In the genomic region with DNA sequence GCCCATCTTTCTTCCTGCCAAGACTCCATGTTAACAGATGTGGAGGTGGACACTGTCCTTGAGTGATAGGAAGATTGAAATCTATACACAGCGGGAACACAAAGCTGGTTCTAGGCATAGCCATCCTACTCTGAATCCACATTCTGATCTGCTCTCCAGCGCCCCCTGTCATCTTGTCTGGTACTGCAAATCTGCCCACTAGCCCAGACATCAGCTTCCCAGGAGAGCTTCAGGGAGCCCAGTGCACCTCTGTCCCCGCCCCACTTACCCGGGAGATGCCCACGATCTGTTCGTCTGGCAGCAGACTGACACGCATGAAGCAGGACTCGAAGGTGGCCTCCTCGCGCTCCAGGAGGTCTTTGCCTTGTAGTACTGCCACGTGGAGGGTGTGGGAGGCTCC, we compare ENCODE assay signal across 8 mouse cellular contexts. TPM values are rescaled to one million over a fixed set of nuclear protein-coding genes. Genes with fewer than 3 reads are reported as not detected.
DNase-seq lines count a peak whose midpoint lies in the region; ATAC-seq and TF ChIP-seq lines count a peak whose summit lies in the region.

No protein-coding gene starts in this region.

- peak; percentile 28 to 65 for DNase-seq in heart, adult 2 months
- DNase-seq in heart, adult 11 months = no peak
- peak; percentile 37 for DNase-seq in CD4-positive helper T cell, adult 2 months (ENCODE audit: low read depth, low spot score)
- peak; percentile 36 to 45 for DNase-seq in adrenal gland, postnatal 4 days (ENCODE audit: low spot score in 2 of 2)
- peak; percentile 68 for DNase-seq in embryonic facial prominence, embryonic 10.5 days (ENCODE audit: low spot score)
- DNase-seq in layer of hippocampus, adult 9-11 months = peak; percentile 34
- DNase-seq in midbrain, postnatal 0 days (ENCODE audit: low spot score) = peak; percentile 43
- DNase-seq in thymus, adult 2 months = peak; percentile 68

- intact Hi-C loops in heart, adult 2 months (cut with DNase I) = no loop called here

- no peak overlapping the region for H3K9ac ChIP-seq in heart, adult 2 months (ENCODE audit: low read depth, low read length)
- no peak overlapping the region for H3K9ac ChIP-seq in midbrain, postnatal 0 days (replicated peaks; ENCODE audit: low read length, poor library complexity, severe bottlenecking)

- H3K27me3 ChIP-seq in heart, adult 2 months (ENCODE audit: control insufficient read depth, insufficient read depth, low read length) = no peaks in the 10 kb centered on the region; the same call in 1 of the 2 replicates
- H3K27me3 ChIP-seq in embryonic facial prominence, embryonic 10.5 days (replicated peaks; ENCODE audit: low read depth, poor library complexity, severe bottlenecking) = no peaks in the 10 kb centered on the region
- peaks cover 4% of the 10 kb centered on the region; the same call in 1 of the 2 replicates for H3K27me3 ChIP-seq in midbrain, postnatal 0 days (ENCODE audit: insufficient read depth, low read length)
- no peaks in the 10 kb centered on the region for H3K27me3 ChIP-seq in thymus, adult 2 months (ENCODE audit: control insufficient read depth, insufficient read depth, low read length)

- WGBS in heart, adult 2 months = 17% methylated on average over 11 of the region's 11 CpGs
- 18% methylated on average over 11 of the region's 11 CpGs for WGBS in embryonic facial prominence, embryonic 10.5 days
- WGBS in midbrain, postnatal 0 days = 12% methylated on average over 11 of the region's 11 CpGs
- 17% methylated on average over 11 of the region's 11 CpGs for WGBS in thymus, adult 2 months

- H3K9me3 ChIP-seq in embryonic facial prominence, embryonic 10.5 days = no peaks in the 10 kb centered on the region
- H3K9me3 ChIP-seq in midbrain, postnatal 0 days (ENCODE audit: low read length) = no peaks in the 10 kb centered on the region

- no peak overlapping the region for H3K4me2 ChIP-seq in midbrain, postnatal 0 days (ENCODE audit: low read depth, low read length, poor library complexity, severe bottlenecking)

- ATAC-seq in midbrain, postnatal 0 days (ENCODE audit: low FRiP score) = no peak

- no peaks in the 10 kb centered on the region for H3K4me1 ChIP-seq in heart, adult 2 months (ENCODE audit: control insufficient read depth, insufficient read depth, low read length)
- H3K4me1 ChIP-seq in embryonic facial prominence, embryonic 10.5 days = peaks cover 45% of the 10 kb centered on the region
- no peaks in the 10 kb centered on the region for H3K4me1 ChIP-seq in midbrain, postnatal 0 days (ENCODE audit: insufficient read depth, low read length)
- no peaks in the 10 kb centered on the region for H3K4me1 ChIP-seq in thymus, adult 2 months (replicated peaks; ENCODE audit: control insufficient read depth, insufficient read depth, low read length)

- no peak overlapping the region for H3K27ac ChIP-seq in heart, adult 2 months
- no peak overlapping the region for H3K27ac ChIP-seq in embryonic facial prominence, embryonic 10.5 days (replicated peaks)
- no peak overlapping the region for H3K27ac ChIP-seq in midbrain, postnatal 0 days (ENCODE audit: low read depth, low read length)
- no peak overlapping the region for H3K27ac ChIP-seq in thymus, adult 2 months (ENCODE audit: control insufficient read depth, insufficient read depth, low read length)

- no peak overlapping the region for H3K4me3 ChIP-seq in heart, adult 2 months
- peak overlapping the region; percentile 8; the same call in 1 of the 2 replicates for H3K4me3 ChIP-seq in embryonic facial prominence, embryonic 10.5 days
- no peak overlapping the region for H3K4me3 ChIP-seq in midbrain, postnatal 0 days (ENCODE audit: low read depth, low read length)
- no peak overlapping the region for H3K4me3 ChIP-seq in thymus, adult 2 months (ENCODE audit: control insufficient read depth, insufficient read depth, low read length)

- no peaks in the 10 kb centered on the region for H3K36me3 ChIP-seq in heart, adult 2 months (ENCODE audit: control insufficient read depth, insufficient read depth, low read length)
- no peaks in the 10 kb centered on the region for H3K36me3 ChIP-seq in embryonic facial prominence, embryonic 10.5 days (replicated peaks)
- H3K36me3 ChIP-seq in midbrain, postnatal 0 days (ENCODE audit: insufficient read depth, low read length) = 0 out of 2 replicates have a peak, but pooled peaks cover 2% of the 10 kb centered on the region
- H3K36me3 ChIP-seq in thymus, adult 2 months (ENCODE audit: control insufficient read depth, insufficient read depth, low read length) = no peaks in the 10 kb centered on the region

- TF ChIP-seq EP300 in heart, adult 2 months (IDR thresholded peaks at IDR 0.05; ENCODE audit: insufficient read depth, low read depth, low read length) = no peak

- no peak for TF ChIP-seq POLR2A in heart, adult 2 months (IDR thresholded peaks at IDR 0.05; ENCODE audit: insufficient read depth, low read depth, low read length)
- no peak for TF ChIP-seq POLR2A in thymus, adult 2 months (IDR thresholded peaks at IDR 0.05; ENCODE audit: control insufficient read depth, extremely low read depth, insufficient read depth, low read length, poor library complexity)

- peak; percentile 71 for TF ChIP-seq CTCF in heart, adult 2 months (IDR thresholded peaks at IDR 0.05)
- TF ChIP-seq CTCF in midbrain, postnatal 0 days (IDR thresholded peaks at IDR 0.05) = peak; percentile 63
- TF ChIP-seq CTCF in thymus, adult 2 months (IDR thresholded peaks at IDR 0.05; ENCODE audit: borderline replicate concordance, control insufficient read depth, extremely low read depth, insufficient read depth, low read length, poor library complexity) = peak; percentile 58; the same call in 1 of the 2 replicates

- no peaks in the 10 kb centered on the region for H3K79me2 ChIP-seq in heart, adult 2 months (replicated peaks; ENCODE audit: control insufficient read depth, insufficient read depth, low read length)

RNA-seq across cellular contexts. Expression of gene Rhod, which starts 17.0 kb away (rescaled TPM):
- 1 to 10 TPM; 5.3 to 5.5 TPM for total RNA-seq in heart, adult 2 months (2021)
- polyA plus RNA-seq in heart, adult 2 months (2012; rRNA removed) = 8.5 and 9.2 TPM in 2 replicates
- total RNA-seq in adrenal gland, postnatal 4 days (2021) = 10 to 100 TPM; 18.0 to 19.7 TPM
- 31.5 and 31.8 TPM in 2 replicates for polyA plus RNA-seq in embryonic facial prominence, embryonic 10.5 days (2016; fragmentation: Nextera tagmentation; extraction: Ambion mirVana)
- 4.3 and 6.2 TPM in 2 replicates for total RNA-seq in midbrain, postnatal 0 days (2014; rRNA removed)
- 2.7 and 4.5 TPM in 2 replicates for polyA plus RNA-seq in midbrain, postnatal 0 days (2015; fragmentation: Nextera tagmentation; extraction: Ambion mirVana)
- 2.6 and 2.9 TPM in 2 replicates for polyA plus RNA-seq in thymus, adult 2 months (2012; rRNA removed)

RNA-seq across cellular contexts. Expression of gene Syt12, which starts 21.0 kb away (rescaled TPM):
- total RNA-seq in heart, adult 2 months (2021) = 10 to 100 TPM in 1 of 2 experiments, 1 to 10 TPM in 1; 6.9 to 13.2 TPM
- 1.8 and 3.2 TPM in 2 replicates for polyA plus RNA-seq in heart, adult 2 months (2012; rRNA removed)
- total RNA-seq in adrenal gland, postnatal 4 days (2021) = 10 to 100 TPM; 21.0 to 21.4 TPM
- polyA plus RNA-seq in embryonic facial prominence, embryonic 10.5 days (2016; fragmentation: Nextera tagmentation; extraction: Ambion mirVana) = 2.6 and 2.8 TPM in 2 replicates
- total RNA-seq in midbrain, postnatal 0 days (2014; rRNA removed) = 12.2 and 20.9 TPM in 2 replicates
- polyA plus RNA-seq in midbrain, postnatal 0 days (2015; fragmentation: Nextera tagmentation; extraction: Ambion mirVana) = 7.0 and 7.6 TPM in 2 replicates
- 1.6 and 2.0 TPM in 2 replicates for polyA plus RNA-seq in thymus, adult 2 months (2012; rRNA removed)

RNA-seq across cellular contexts. Expression of gene 2010003K11Rik, which starts 42.2 kb away (rescaled TPM):
- total RNA-seq in heart, adult 2 months (2021) = not detected
- polyA plus RNA-seq in heart, adult 2 months (2012; rRNA removed) = 0.29 and 0.70 TPM in 2 replicates
- total RNA-seq in adrenal gland, postnatal 4 days (2021) = 1 to 10 TPM; 2.0 to 4.1 TPM
- polyA plus RNA-seq in embryonic facial prominence, embryonic 10.5 days (2016; fragmentation: Nextera tagmentation; extraction: Ambion mirVana) = not detected in 2 replicates
- not detected in 2 replicates for total RNA-seq in midbrain, postnatal 0 days (2014; rRNA removed)
- 0.23 TPM in 1 of 2 replicates, not detected in the other for polyA plus RNA-seq in midbrain, postnatal 0 days (2015; fragmentation: Nextera tagmentation; extraction: Ambion mirVana)
- 0.90 and 1.2 TPM in 2 replicates for polyA plus RNA-seq in thymus, adult 2 months (2012; rRNA removed)

RNA-seq across cellular contexts. Expression of gene Pcx, which starts 54.0 kb away (rescaled TPM):
- total RNA-seq in heart, adult 2 months (2021) = 10 to 100 TPM; 44.8 to 52.5 TPM
- polyA plus RNA-seq in heart, adult 2 months (2012; rRNA removed) = 25.1 and 39.0 TPM in 2 replicates
- total RNA-seq in adrenal gland, postnatal 4 days (2021) = 100 to 1,000 TPM; 215 to 218 TPM
- 24.1 and 26.8 TPM in 2 replicates for polyA plus RNA-seq in embryonic facial prominence, embryonic 10.5 days (2016; fragmentation: Nextera tagmentation; extraction: Ambion mirVana)
- 45.1 and 57.8 TPM in 2 replicates for total RNA-seq in midbrain, postnatal 0 days (2014; rRNA removed)
- polyA plus RNA-seq in midbrain, postnatal 0 days (2015; fragmentation: Nextera tagmentation; extraction: Ambion mirVana) = 32.0 and 41.2 TPM in 2 replicates
- polyA plus RNA-seq in thymus, adult 2 months (2012; rRNA removed) = 41.9 and 52.9 TPM in 2 replicates

RNA-seq across cellular contexts. Expression of gene Kdm2a, which starts 58.1 kb away (rescaled TPM):
- 10 to 100 TPM; 36.4 to 38.6 TPM for total RNA-seq in heart, adult 2 months (2021)
- 49.7 and 82.9 TPM in 2 replicates for polyA plus RNA-seq in heart, adult 2 months (2012; rRNA removed)
- 100 to 1,000 TPM; 104 to 106 TPM for total RNA-seq in adrenal gland, postnatal 4 days (2021)
- polyA plus RNA-seq in embryonic facial prominence, embryonic 10.5 days (2016; fragmentation: Nextera tagmentation; extraction: Ambion mirVana) = 68.6 and 69.6 TPM in 2 replicates
- 64.9 and 103 TPM in 2 replicates for total RNA-seq in midbrain, postnatal 0 days (2014; rRNA removed)
- polyA plus RNA-seq in midbrain, postnatal 0 days (2015; fragmentation: Nextera tagmentation; extraction: Ambion mirVana) = 17.8 and 18.4 TPM in 2 replicates
- polyA plus RNA-seq in thymus, adult 2 months (2012; rRNA removed) = 194 and 210 TPM in 2 replicates
